Mouse (Mus musculus): Measurements from ENCODE around the gene Baiap2l2. TPM values are rescaled to one million over a fixed set of nuclear protein-coding genes. Genes with fewer than 3 reads are reported as not detected.
"Not testable (repeated sequence)": the region's sequence is repeated elsewhere in the genome, so short reads cannot be mapped to it uniquely, and the experiment has no call there.

Gene Baiap2l2
- total RNA-seq, 2 experiments from 2014 or later = 1.2 to 2.7 TPM

DNA sequence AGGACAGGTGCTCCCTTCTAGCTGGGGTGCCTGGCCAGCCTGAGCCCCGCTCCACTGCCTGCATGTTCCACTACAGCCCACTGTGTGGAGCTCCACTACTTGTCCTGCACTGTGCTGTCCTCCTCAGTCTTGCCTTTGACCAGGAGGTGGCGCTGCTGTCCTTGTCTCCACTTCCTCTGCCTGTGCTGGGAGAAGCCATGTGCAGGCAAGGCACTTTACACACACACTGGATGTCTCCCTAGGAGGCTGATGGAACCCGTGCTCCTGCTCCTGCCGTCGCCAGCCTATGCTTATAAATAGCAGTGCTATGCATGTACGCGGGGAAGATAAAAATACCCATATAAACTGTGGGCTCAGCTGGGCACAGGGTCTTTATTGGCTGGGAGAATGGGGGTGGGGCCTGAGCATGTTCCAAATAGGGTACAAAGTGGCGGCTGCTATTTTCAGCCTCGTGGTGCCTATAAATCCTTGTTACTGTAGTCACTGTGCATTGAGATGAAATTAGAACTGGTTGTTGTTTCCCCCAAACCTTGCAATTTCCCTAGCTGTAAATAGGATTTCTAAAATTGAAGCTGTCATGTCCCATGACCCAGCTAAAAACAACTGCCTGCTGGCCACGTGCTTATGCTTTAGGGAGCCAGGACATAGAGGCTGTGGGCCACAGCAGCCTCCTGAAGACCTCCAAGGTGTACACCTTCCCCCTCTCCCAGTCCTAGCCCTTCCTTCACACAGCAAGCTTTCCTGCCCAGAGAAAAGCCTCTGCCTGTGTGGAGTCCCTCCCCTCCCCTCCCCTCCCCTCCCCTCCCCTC is 41.9 kb downstream of the Baiap2l2 start:
- TF ChIP-seq CTCF (conservative IDR thresholded peaks at IDR 0.05) = peak; percentile 99
- DNase-seq (ENCODE audit: low spot score in 2 of 2) = peak; percentile 98 to 99
- Histone ChIP-seq H3K27ac (peak overlapping the region; percentile 67), H3K4me3 (no peak overlapping the region; the same call in 1 of the 2 replicates)

- no peak for DNase-seq (ENCODE audit: low spot score in 2 of 2)
- no peak for TF ChIP-seq CTCF (conservative IDR thresholded peaks at IDR 0.05)
- Histone ChIP-seq H3K4me3 (no peak overlapping the region), H3K27ac (peak overlapping the region; percentile 67)
Observed at GRCm38 (mm10) chr15:79242574-79243233, 42.6 kb downstream of the Baiap2l2 start.

GRCm38 (mm10) chr15:79238036-79238435 is 47.3 kb downstream of the Baiap2l2 start:
- no peak for DNase-seq (ENCODE audit: low spot score in 2 of 2)
- no peak for TF ChIP-seq CTCF (conservative IDR thresholded peaks at IDR 0.05)
- Histone ChIP-seq H3K27ac (no peak overlapping the region), H3K4me3 (no peak overlapping the region)

DNA sequence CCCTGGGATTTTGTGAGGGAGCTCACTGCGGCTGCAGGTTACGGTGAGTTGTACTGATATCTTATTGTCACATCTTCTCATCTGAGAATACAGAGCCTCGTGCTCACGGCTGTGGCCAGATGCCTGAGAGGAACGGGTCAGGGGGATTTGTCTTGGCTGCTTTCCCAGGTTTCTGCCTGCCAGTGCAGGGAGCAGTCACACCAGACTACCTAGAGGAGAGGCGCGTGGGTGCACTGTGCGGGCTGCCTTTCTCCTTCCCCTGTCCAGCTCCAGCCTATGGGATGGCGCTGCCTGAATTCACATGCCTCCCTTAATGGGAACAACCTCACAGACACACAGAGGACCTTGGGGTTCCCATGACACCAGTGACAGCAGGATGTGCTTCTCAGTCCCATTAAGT is 50.1 kb downstream of the Baiap2l2 start:
- TF ChIP-seq CTCF (conservative IDR thresholded peaks at IDR 0.05) = no peak
- Histone ChIP-seq H3K27ac (no peak overlapping the region), H3K4me3 (no peak overlapping the region)
- DNase-seq (ENCODE audit: low spot score in 2 of 2) = no peak

GRCm38 (mm10) chr15:79229058-79229821 is 56.1 kb downstream of the Baiap2l2 start, which contains the start of the genes Pick1 and Gm49486:
Gene Pick1 (plus strand): TSS chr15:79229173.
Gene Gm49486 (plus strand): TSS chr15:79229391.
- Histone ChIP-seq H3K27ac (peak within 1 kb of the TSS; percentile 99), H3K4me3 (peak within 1 kb of the TSS; percentile 71)
- peak; percentile 36 for TF ChIP-seq CTCF (conservative IDR thresholded peaks at IDR 0.05)
- peak; percentile 81 to 85 for DNase-seq (ENCODE audit: low spot score in 2 of 2)

DNA sequence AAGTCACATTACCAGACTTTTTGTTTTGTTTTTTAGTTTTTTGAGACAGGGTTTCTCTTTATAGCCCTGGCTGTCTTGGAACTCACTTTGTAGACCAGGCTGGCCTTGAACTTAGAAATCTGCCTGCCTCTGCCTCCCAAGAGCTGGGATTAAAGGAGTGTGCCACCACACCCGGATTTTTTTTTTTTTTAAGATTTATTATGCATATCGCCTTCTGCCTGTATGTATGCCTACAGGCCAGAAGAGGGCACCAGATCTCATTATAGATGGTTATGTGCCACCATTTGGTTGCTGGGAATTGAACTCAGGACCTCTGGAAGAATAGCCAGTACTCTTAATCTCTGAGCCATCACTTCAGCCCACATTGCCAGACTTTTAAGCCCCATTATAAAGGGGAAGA is 59.6 kb downstream of the Baiap2l2 start:
- TF ChIP-seq CTCF (conservative IDR thresholded peaks at IDR 0.05) = peak; percentile 30
- not testable (repeated sequence) for H3K4me3 ChIP-seq; H3K27ac ChIP-seq; DNase-seq (ENCODE audit: low spot score in 2 of 2)

GRCm38 (mm10) chr15:79224685-79225084 is 60.7 kb downstream of the Baiap2l2 start:
- peak; percentile 97 for TF ChIP-seq CTCF (conservative IDR thresholded peaks at IDR 0.05)
- peak overlapping the region; percentile 7; the same call in 1 of the 2 replicates for H3K4me3 ChIP-seq
- H3K27ac ChIP-seq = peak overlapping the region; percentile 83

GRCm38 (mm10) chr15:79223641-79224040 is 61.7 kb downstream of the Baiap2l2 start:
- no peak for TF ChIP-seq CTCF (conservative IDR thresholded peaks at IDR 0.05)
- Histone ChIP-seq H3K27ac (peak overlapping the region; percentile 83; the same call in 1 of the 2 replicates), H3K4me3 (no peak overlapping the region)
- no peak for DNase-seq (ENCODE audit: low spot score in 2 of 2)

More at GRCm38 (mm10) chr15:79224685-79225084, 60.7 kb downstream of the Baiap2l2 start:
- peak; percentile 85 to 92 for DNase-seq (ENCODE audit: low spot score in 2 of 2)

- H3K4me3 ChIP-seq = no peak overlapping the region
- no peak for DNase-seq (ENCODE audit: low spot score in 2 of 2)
Observed at GRCm38 (mm10) chr15:79219572-79219971, 65.8 kb downstream of the Baiap2l2 start.

DNA sequence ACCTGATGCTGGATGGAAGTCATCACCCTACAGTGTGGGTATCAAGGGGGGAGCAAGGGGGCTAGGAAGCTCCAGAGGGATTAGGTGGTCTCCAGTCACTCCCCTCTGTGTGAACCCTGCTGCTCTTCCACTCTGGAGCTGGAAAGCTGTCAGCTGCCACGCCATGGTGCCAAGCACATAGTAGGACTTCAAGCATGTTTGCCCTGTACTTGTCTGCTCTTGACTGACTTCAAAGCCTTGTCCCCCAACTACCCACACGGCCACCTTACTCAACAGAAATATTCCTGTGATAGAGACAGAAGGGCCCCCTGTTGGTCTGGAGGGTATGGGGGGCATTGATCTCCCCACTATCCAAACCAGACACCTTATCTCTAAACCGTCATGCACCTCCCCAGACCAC is 69.1 kb downstream of the Baiap2l2 start:
- DNase-seq (ENCODE audit: low spot score in 2 of 2) = no peak
- Histone ChIP-seq H3K27ac (no peak overlapping the region), H3K4me3 (no peak overlapping the region)
- TF ChIP-seq CTCF (conservative IDR thresholded peaks at IDR 0.05) = no peak

More at GRCm38 (mm10) chr15:79219572-79219971, 65.8 kb downstream of the Baiap2l2 start:
- TF ChIP-seq CTCF (conservative IDR thresholded peaks at IDR 0.05) = no peak
- H3K27ac ChIP-seq = no peak overlapping the region

DNA sequence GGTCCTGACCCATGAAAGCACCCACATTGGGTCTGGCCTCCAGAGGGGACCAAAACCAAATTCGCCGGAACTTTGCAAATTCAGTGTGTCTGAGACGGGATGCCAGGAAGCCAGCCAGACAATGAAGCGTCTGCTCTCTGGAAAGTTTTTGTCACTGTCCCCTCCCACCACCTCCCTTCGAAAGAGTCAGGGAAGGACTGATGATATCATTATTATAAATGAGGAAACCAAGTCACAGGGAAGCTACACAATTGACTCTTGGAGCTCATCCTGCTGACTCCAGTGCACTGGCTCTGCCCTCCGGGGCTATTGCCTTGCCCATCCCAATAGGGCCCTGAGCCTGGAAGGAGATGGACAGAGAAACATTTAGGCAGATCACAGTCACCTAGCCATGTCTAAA is 71.7 kb downstream of the Baiap2l2 start:
- DNase-seq (ENCODE audit: low spot score in 2 of 2) = no peak
- no peak for TF ChIP-seq CTCF (conservative IDR thresholded peaks at IDR 0.05)
- Histone ChIP-seq H3K27ac (peak overlapping the region; percentile 76), H3K4me3 (no peak overlapping the region)

- Histone ChIP-seq H3K4me3 (no peak overlapping the region), H3K27ac (peak overlapping the region; percentile 79)
- DNase-seq (ENCODE audit: low spot score in 2 of 2) = peak in 1 of 2 experiments; percentile 47
- TF ChIP-seq CTCF (conservative IDR thresholded peaks at IDR 0.05) = no peak
Observed at GRCm38 (mm10) chr15:79212750-79213446, 72.4 kb downstream of the Baiap2l2 start.

All from layer of hippocampus, adult 2 months (tissue).